Mouse (Mus musculus): ENCODE measurements around the gene Pced1b. TPM values are rescaled to one million over a fixed set of nuclear protein-coding genes. Genes with fewer than 3 reads are reported as not detected.

The Pced1b gene
- polyA plus RNA-seq, 1 experiment, result 38.2 TPM

DNA sequence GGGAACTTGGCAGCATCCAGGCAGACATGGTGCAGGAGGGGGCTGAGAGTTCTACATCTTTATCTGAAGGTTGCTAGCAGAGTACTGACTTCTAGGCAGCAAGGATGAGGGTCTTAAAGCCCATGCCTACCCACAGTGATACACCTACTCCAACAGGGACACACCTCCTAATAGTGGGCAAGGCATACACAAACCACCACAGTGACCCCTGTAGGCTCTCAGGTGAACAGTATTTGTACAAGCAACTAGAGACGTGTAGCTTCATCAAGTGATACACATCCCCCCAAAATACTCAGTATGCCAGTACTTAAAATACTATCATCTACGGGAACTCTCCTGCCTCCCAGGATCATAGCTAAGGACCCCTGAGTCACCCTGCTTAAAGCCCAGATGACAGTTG is 164.2 kb downstream of the Pced1b start:
- Histone ChIP-seq H3K27ac (ENCODE audit: insufficient read depth, low read length) (no peak overlapping the region), H3K36me3 (ENCODE audit: control insufficient read depth, insufficient read depth, low read length, poor library complexity, severe bottlenecking) (no peaks in the 10 kb centered on the region), H3K9me3 (replicated peaks; ENCODE audit: control insufficient read depth, insufficient read depth, low read length, poor library complexity, severe bottlenecking) (peaks cover 4% of the 10 kb centered on the region; the same call in 1 of the 2 replicates), H3K4me3 (ENCODE audit: low read depth, low read length) (no peak overlapping the region), H3K4me1 (ENCODE audit: control insufficient read depth, insufficient read depth, low read length) (peaks cover 3% of the 10 kb centered on the region), H3K27me3 (ENCODE audit: control insufficient read depth, insufficient read depth, low read length, poor library complexity, severe bottlenecking) (no peaks in the 10 kb centered on the region), H3K9ac (ENCODE audit: low read depth, poor library complexity, severe bottlenecking) (no peak overlapping the region)
- TF ChIP-seq EP300 (IDR thresholded peaks at IDR 0.05; ENCODE audit: insufficient read depth, low read depth, low read length), result no peak
- no peak for TF ChIP-seq POLR2A (IDR thresholded peaks at IDR 0.05; ENCODE audit: insufficient read depth, low read length)
- TF ChIP-seq CTCF (IDR thresholded peaks at IDR 0.05; ENCODE audit: low read depth, low read length), result no peak

GRCm38 (mm10) chr15:97411671-97412070 is 164.8 kb downstream of the Pced1b start:
- Histone ChIP-seq H3K27me3 (ENCODE audit: control insufficient read depth, insufficient read depth, low read length, poor library complexity, severe bottlenecking) (no peaks in the 10 kb centered on the region), H3K4me3 (ENCODE audit: low read depth, low read length) (no peak overlapping the region), H3K4me1 (ENCODE audit: control insufficient read depth, insufficient read depth, low read length) (peaks cover 3% of the 10 kb centered on the region), H3K27ac (ENCODE audit: insufficient read depth, low read length) (no peak overlapping the region), H3K9ac (ENCODE audit: low read depth, poor library complexity, severe bottlenecking) (no peak overlapping the region), H3K9me3 (replicated peaks; ENCODE audit: control insufficient read depth, insufficient read depth, low read length, poor library complexity, severe bottlenecking) (peaks cover 4% of the 10 kb centered on the region; the same call in 1 of the 2 replicates), H3K36me3 (ENCODE audit: control insufficient read depth, insufficient read depth, low read length, poor library complexity, severe bottlenecking) (no peaks in the 10 kb centered on the region)
- TF ChIP-seq CTCF (IDR thresholded peaks at IDR 0.05; ENCODE audit: low read depth, low read length), result no peak
- no peak for TF ChIP-seq POLR2A (IDR thresholded peaks at IDR 0.05; ENCODE audit: insufficient read depth, low read length)
- no peak for TF ChIP-seq EP300 (IDR thresholded peaks at IDR 0.05; ENCODE audit: insufficient read depth, low read depth, low read length)

- TF ChIP-seq CTCF (IDR thresholded peaks at IDR 0.05; ENCODE audit: low read depth, low read length), result no peak
- TF ChIP-seq POLR2A (IDR thresholded peaks at IDR 0.05; ENCODE audit: insufficient read depth, low read length), result no peak
- no peak for TF ChIP-seq EP300 (IDR thresholded peaks at IDR 0.05; ENCODE audit: insufficient read depth, low read depth, low read length)
- H3K9ac ChIP-seq (ENCODE audit: low read depth, poor library complexity, severe bottlenecking), result no peak overlapping the region
- no peaks in the 10 kb centered on the region for H3K27me3 ChIP-seq (ENCODE audit: control insufficient read depth, insufficient read depth, low read length, poor library complexity, severe bottlenecking)
- H3K9me3 ChIP-seq (replicated peaks; ENCODE audit: control insufficient read depth, insufficient read depth, low read length, poor library complexity, severe bottlenecking), result peaks cover 4% of the 10 kb centered on the region; the same call in 1 of the 2 replicates
- H3K4me1 ChIP-seq (ENCODE audit: control insufficient read depth, insufficient read depth, low read length), result peaks cover 3% of the 10 kb centered on the region
- no peaks in the 10 kb centered on the region for H3K36me3 ChIP-seq (ENCODE audit: control insufficient read depth, insufficient read depth, low read length, poor library complexity, severe bottlenecking)
- H3K4me3 ChIP-seq (ENCODE audit: low read depth, low read length), result no peak overlapping the region
- H3K27ac ChIP-seq (ENCODE audit: insufficient read depth, low read length), result no peak overlapping the region
Observed at GRCm38 (mm10) chr15:97412308-97412707, 165.4 kb downstream of the Pced1b start.

DNA sequence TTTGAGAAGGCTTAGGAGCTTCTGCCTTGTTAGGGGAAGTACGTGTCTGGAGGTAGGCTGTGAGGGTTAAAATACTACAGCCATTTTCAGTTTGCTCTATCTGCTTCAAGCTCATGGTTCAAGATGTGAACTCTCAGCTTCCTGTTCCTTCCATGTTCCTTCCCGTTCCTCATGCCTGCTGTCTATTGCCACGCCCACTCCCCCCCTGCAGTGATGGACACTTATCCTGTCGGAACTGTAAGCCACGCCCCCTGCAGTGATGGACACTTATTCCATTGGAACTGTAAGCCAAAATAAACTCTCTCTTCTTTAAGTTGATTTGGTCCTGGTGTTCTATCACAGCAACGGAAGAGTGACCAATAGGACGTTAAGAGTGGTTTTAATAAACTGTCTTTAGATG is 166.0 kb downstream of the Pced1b start:
- peaks cover 4% of the 10 kb centered on the region; the same call in 1 of the 2 replicates for H3K9me3 ChIP-seq (replicated peaks; ENCODE audit: control insufficient read depth, insufficient read depth, low read length, poor library complexity, severe bottlenecking)
- no peaks in the 10 kb centered on the region for H3K36me3 ChIP-seq (ENCODE audit: control insufficient read depth, insufficient read depth, low read length, poor library complexity, severe bottlenecking)
- no peak overlapping the region for H3K9ac ChIP-seq (ENCODE audit: low read depth, poor library complexity, severe bottlenecking)
- peaks cover 2% of the 10 kb centered on the region for H3K4me1 ChIP-seq (ENCODE audit: control insufficient read depth, insufficient read depth, low read length)
- no peak overlapping the region for H3K27ac ChIP-seq (ENCODE audit: insufficient read depth, low read length)
- no peak overlapping the region for H3K4me3 ChIP-seq (ENCODE audit: low read depth, low read length)
- TF ChIP-seq EP300 (IDR thresholded peaks at IDR 0.05; ENCODE audit: insufficient read depth, low read depth, low read length) (no peak), CTCF (IDR thresholded peaks at IDR 0.05; ENCODE audit: low read depth, low read length) (no peak), POLR2A (IDR thresholded peaks at IDR 0.05; ENCODE audit: insufficient read depth, low read length) (no peak)
- H3K27me3 ChIP-seq (ENCODE audit: control insufficient read depth, insufficient read depth, low read length, poor library complexity, severe bottlenecking), result no peaks in the 10 kb centered on the region

DNA sequence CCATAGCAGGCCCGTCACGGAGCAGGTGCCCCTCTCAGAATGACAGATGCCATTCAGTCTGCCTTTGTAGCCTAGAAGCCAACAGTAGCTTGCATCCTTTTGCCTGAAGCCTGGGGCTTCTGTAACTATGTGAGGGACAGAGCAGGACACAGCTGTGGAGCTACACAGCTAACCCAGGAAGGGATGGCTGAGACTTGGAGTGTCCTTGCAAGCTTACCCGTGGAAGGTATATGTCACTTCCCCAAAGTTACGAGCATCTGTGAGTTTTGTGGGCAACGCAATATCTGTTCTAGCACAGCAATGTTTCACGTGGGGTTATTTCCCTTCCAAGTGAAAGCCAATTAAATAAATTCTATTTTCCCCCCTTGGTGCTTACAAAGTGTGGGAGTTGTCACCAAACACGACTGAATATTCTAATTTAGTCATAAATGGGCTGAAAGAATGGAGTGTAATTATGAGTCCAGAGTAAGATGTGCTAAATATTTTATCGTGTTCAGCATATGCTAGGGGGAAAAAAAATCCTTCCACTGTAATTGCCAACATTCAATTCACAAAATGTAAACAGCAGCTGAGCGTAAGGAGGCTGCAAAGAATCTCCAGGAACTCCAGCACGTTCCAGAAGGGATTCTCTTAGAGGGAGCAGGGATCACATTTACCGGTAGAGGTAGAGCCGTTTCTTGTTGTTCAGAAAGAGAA is 168.0 kb downstream of the Pced1b start:
- Histone ChIP-seq H3K36me3 (ENCODE audit: control insufficient read depth, insufficient read depth, low read length, poor library complexity, severe bottlenecking) (no peaks in the 10 kb centered on the region), H3K4me3 (ENCODE audit: low read depth, low read length) (no peak overlapping the region), H3K9ac (ENCODE audit: low read depth, poor library complexity, severe bottlenecking) (no peak overlapping the region), H3K4me1 (ENCODE audit: control insufficient read depth, insufficient read depth, low read length) (no peaks in the 10 kb centered on the region), H3K9me3 (replicated peaks; ENCODE audit: control insufficient read depth, insufficient read depth, low read length, poor library complexity, severe bottlenecking) (peaks cover 4% of the 10 kb centered on the region; the same call in 1 of the 2 replicates), H3K27me3 (ENCODE audit: control insufficient read depth, insufficient read depth, low read length, poor library complexity, severe bottlenecking) (no peaks in the 10 kb centered on the region), H3K27ac (ENCODE audit: insufficient read depth, low read length) (no peak overlapping the region)
- no peak for TF ChIP-seq EP300 (IDR thresholded peaks at IDR 0.05; ENCODE audit: insufficient read depth, low read depth, low read length)
- no peak for TF ChIP-seq POLR2A (IDR thresholded peaks at IDR 0.05; ENCODE audit: insufficient read depth, low read length)
- no peak for TF ChIP-seq CTCF (IDR thresholded peaks at IDR 0.05; ENCODE audit: low read depth, low read length)

GRCm38 (mm10) chr15:97415426-97415946 is 168.6 kb downstream of the Pced1b start:
- no peaks in the 10 kb centered on the region for H3K4me1 ChIP-seq (ENCODE audit: control insufficient read depth, insufficient read depth, low read length)
- TF ChIP-seq POLR2A (IDR thresholded peaks at IDR 0.05; ENCODE audit: insufficient read depth, low read length) (no peak), CTCF (IDR thresholded peaks at IDR 0.05; ENCODE audit: low read depth, low read length) (no peak), EP300 (IDR thresholded peaks at IDR 0.05; ENCODE audit: insufficient read depth, low read depth, low read length) (no peak)
- no peak overlapping the region for H3K27ac ChIP-seq (ENCODE audit: insufficient read depth, low read length)

More at GRCm38 (mm10) chr15:97415426-97415946, 168.6 kb downstream of the Pced1b start:
- Histone ChIP-seq H3K27me3 (ENCODE audit: control insufficient read depth, insufficient read depth, low read length, poor library complexity, severe bottlenecking) (no peaks in the 10 kb centered on the region), H3K9me3 (replicated peaks; ENCODE audit: control insufficient read depth, insufficient read depth, low read length, poor library complexity, severe bottlenecking) (peaks cover 4% of the 10 kb centered on the region; the same call in 1 of the 2 replicates), H3K36me3 (ENCODE audit: control insufficient read depth, insufficient read depth, low read length, poor library complexity, severe bottlenecking) (no peaks in the 10 kb centered on the region), H3K9ac (ENCODE audit: low read depth, poor library complexity, severe bottlenecking) (no peak overlapping the region), H3K4me3 (ENCODE audit: low read depth, low read length) (no peak overlapping the region)
